Mouse (Mus musculus): ENCODE results near the gene Mcfd2.

Gene Mcfd2

DNA sequence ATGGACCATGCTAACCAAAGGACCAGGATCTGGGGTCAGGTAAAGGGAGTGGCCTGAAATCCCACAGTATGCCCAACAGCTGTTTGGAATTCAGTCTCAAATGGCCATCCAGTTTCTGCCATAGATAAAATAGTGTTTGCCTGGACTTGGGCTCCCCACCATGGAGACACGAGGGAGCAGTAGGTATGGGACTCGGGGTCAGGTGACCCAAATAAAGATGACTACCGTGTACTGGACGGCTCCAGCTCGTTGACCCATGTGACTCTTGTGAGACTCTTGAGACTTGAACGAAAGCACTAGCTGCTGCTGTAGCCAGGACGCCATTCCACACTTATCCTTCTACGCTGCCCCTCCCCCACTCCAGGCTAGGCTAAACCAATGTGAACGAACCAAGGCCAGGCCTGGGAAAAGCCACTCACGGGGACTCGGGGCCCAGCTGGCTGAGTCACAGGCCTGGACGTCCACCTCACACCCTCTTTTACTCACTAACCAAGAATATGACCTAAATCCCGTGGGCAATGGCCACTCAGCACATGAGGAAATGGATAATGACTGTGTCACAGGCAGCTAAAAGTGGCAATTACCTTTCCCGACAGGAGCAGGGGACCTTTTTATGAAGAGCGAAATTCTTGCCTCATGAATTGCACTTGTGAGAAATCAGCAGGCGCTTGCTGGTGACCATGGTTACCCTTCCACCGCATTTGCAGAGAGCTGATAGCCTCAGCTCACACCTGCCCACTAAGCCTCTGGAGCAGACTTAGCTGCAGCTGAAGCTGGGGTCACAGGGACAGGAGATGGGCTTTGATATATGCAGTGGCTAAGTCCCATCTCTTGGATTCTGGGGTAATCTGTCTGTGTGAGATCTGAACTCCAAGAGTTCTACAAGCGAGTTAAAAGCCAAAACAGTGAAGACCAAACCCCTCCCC is 28.7 kb downstream of the Mcfd2 start:
- peak; percentile 20 for DNase-seq

DNA sequence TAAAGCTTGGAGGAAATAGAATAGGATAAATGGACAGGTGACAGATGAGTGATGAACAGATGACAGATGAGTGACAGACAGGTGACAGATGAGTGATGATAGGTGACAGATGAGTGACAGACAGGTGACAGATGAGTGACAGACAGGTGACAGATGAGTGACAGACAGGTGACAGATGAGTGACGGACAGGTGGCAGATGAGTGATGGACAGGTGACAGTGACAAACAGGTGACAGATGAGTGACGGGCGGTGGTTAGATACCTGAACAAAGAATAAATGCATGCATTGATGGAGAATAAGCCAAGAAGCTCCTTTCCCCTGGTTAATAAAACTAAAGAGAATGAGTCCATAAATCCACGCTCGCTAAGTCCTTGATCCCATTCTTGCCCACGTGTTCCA is 30.7 kb downstream of the Mcfd2 start:
- no peak for DNase-seq

DNA sequence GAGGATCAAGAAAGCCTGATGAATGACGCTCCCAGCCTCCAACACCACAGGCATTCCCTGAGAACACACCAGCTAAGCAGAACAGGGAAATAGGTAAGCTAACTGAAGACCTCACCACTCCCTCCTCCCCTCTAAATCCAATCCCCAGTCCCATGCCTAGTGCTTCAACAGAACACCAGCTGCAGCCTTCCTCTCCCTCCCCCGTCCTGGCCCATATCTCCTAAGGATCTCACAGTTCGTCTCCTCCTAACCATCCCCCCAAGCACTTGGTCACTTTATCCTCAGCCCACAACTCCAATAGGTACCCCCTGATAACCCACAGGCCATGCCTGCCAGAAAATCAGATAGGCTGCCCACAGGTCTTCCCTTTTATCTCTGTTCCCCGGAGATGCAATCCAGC is 37.9 kb downstream of the Mcfd2 start:
- DNase-seq, result no peak

DNA sequence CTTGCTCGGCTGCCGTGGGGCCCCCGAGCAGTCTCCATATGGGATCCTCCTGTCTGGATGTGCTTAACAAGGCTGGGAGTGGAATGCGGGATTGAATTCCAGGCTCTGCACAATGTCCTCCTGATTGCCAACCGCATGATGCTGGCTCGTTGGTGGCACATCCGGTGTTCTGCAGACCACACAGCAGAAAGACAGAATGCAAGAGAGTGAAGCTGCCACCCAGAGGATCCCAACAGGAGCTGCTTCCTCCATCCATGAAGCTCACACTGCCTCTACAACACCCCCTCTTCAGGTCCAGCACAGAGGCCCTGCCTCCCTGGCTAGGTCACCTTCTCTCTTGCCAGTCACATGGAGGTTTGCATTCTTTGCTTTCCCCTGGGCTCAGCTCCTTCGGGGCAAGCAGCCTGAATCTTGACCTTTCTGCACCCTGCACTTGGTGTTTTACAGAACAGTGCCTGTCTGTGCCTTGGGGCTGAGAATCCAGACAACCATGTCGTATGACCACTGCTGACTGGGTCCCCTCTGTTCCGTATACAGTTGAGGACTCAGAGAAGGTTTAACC is 39.6 kb downstream of the Mcfd2 start:
- DNase-seq, result peak; percentile 52

DNA sequence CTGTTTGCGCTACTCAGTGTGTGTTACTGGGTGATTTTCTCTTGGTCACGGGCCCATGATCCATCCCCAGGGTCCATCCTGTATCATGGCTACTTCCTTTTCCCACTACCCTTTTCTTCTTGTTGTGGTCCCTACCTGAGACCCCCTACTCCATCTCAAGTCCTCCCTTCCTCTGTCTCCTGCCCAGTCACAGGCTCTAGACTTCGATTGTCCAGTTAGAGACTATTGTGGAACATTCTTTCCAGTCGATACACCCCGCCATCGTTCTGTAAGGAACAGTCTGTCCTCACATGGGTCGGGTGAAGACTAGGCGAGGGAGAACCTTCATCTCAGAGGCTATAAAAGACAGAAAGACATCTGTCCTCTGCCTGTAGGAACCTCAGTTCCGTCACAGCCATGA is 40.4 kb downstream of the Mcfd2 start:
- DNase-seq, result no peak

DNA sequence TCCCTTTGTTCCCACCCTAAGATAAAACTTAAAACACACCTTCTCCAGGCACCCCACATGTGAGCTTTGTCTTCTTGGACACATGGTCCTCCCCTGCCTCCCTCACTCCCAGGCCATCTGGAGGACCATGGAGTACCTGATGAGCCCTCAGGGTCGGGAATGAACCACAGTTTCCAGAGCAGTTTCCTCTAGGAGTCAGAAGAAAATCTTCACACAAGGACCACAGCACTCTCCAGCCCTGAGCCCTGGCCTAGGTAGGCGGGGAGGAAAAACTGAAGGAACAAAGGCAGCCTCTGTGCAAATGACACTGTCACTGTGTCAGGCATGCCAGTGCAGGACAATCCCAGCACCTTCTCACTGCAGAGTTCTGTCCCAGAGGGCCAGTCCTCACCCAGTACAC is 41.3 kb downstream of the Mcfd2 start:
- no peak for DNase-seq

DNA sequence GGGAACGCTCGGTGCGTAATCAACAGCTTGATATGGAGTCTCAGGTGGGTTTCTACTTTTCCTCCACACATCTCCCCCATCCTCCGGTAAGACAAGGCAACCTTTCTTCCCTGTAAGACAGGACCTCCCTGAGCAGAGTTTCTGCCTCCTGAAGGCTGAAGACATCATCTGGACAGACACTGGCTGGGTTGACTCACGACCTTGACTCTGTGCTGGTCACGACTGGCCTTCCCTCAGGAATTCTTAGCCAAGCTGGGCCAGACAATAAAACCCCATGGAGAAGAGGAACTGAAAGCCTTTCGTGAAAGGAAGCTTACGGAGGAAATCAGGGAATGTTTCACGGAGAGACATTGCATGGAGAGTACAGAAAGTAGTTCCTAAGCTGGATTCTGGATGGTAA is 46.3 kb downstream of the Mcfd2 start:
- no peak for DNase-seq

DNA sequence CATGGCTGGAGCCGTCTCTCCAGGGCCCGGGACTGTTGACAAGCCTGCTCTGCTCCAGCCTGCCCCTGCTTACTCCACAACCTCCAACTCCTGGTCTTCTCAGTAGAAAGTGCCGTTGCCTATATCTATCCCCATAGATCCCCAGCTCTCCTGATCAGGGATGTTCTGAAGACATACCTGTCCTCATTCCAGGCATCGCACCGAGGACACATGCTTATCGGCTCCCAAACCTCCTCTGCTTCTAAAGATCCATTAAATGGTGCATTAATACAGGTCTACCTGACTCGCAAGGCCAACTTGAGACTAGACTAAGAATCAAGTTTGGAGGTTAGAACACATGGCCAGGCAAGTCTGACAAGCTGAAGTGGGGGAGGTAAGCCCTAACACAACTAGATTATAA is 51.2 kb downstream of the Mcfd2 start:
- DNase-seq, result no peak

DNA sequence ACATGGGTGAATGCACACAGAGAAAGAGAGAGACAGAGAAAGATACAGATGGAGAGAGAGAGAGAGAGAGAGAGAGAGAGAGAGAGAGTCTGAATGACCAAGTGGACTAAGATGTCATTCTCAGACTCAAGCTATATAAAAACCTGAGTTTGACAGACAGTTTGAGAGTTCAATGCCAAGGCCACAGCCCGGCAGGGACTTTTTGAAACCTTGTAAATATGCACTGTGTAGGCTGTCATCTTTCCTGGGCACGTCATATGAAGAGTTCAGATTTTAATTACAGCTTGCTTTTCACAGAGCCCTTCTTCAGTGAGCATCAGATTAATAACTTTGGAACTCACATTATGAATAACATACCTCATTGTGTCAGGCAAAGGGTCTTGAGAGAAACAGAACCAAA is 55.2 kb downstream of the Mcfd2 start:
- DNase-seq, result no peak

DNA sequence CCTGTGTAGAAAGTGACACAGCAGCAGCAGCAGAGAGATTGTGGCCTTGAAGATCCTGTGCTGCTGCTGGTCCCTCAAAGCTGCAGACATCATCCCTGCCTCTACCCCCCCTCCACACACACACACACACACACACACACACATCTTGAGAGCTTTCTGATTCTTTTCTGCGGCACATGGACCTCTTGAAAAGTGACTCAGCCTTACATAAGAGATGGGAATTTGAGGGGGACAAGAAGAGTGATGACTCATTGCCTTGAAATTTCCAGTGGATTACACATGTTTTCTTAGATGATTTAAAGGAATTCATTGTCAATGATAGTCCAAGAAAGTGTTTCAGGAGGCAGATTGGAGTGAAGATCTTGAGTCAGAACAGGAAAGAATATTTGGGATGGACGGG is 58.9 kb downstream of the Mcfd2 start:
- DNase-seq, result no peak
